Mouse (Mus musculus) neutrophil, adult 5-6 weeks (primary cell): ENCODE data around the gene Madd. TPM values are rescaled to one million over a fixed set of nuclear protein-coding genes. Genes with fewer than 3 reads are reported as not detected.
A peak's percentile ranks its signal among the peaks of the same experiment; 100 is the strongest.

Experiments
- ATAC-seq: fragments of 151-379, 151-347 bp; 2 replicates; pipeline ENCODE4 v1.8.0; 2017; ENCODE audit warnings: mild to moderate bottlenecking, moderate TSS enrichment; ENCODE audit not compliant: insufficient number of reproducible peaks, poor library complexity, low FRiP score, severe bottlenecking; ENCODE audit errors: extremely low read depth
- total RNA-seq: library from RNA; stranded (forward); fragments of 200-1000 nt; gene quantifications from 2 replicates; pipeline ENCODE4 v1.2.3, GENCODE M21; 2017

Gene Madd
- total RNA-seq, 1 experiment from 2014 or later: 126 TPM

DNA sequence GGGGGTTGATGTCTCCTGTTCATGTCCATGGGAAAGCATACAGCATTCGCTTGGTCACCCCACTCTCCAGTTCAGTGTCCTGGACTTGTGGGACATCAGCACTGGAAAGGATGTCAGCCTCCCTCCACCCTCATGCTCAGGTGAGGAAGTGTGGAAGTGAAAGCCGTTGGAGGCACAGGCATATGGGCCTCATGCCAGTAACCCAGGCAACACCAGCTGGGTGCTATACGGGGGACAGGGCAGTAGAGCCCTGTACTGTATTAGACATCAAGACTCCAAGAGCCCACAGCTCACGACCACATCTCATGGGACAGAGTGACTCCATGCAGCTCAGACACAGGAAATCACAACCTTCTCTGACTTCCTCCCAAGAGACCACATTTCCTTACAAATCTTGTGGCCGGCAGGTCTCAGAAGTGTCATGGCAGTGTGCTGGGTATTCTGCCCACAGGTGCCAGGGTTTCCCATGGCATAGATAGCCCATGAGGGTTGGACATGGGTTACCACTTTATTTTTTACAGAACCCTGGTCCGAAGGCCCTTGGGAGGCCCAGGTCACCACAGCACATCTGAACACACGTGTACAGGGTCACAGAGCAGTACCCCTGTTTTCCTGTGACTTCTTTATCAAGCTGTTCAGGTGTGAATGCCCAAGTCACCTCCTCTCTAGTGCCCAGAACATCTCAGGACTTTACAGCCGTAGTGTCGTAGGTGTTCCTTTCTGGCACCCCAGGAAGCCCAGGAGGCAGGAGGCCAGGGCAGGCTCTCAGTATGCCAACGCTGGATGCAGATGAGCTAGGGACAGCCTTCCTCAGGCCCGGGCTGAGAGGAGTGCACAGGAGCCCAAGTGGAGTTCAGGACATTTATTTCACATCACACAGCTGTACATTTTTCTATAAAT lies 46.9 kb downstream of the Madd start:
- no peak for ATAC-seq

DNA sequence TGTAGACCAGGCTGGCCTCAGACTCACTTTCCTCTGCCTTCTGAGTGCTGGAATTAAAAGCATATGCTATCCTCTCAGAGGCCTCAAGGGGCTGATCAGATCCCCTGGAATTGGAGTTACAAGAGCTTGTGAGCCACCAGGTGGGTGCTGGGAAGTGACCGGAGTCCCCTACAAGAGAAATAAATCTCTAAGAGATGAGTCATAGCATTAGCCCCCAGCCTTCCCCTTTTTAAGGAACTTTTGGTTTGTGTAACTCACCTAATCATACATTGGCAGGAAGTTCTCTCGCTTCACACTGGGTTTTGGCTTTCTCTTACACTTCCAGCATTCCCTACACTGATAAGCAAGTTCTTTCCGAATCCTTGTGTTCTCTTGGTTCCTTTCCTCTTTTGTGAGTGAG lies 51.6 kb downstream of the Madd start:
- no peak for ATAC-seq

DNA sequence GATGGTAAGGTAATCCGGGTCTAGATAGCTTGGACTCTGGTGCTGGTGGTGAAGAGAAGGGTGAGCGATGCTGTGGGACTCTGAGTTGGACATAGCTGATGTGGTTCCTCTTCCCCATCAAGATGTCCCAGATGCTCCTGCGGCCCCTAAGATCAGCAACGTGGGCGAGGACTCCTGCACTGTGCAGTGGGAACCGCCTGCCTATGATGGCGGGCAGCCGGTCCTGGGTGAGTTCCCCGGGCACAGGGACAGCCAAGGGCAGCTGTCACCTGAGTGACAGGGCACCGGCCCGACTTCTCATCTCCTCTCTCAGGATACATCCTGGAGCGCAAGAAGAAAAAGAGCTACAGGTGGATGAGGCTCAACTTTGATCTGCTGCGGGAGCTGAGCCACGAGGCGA lies 52.4 kb downstream of the Madd start:
- no peak for ATAC-seq

DNA sequence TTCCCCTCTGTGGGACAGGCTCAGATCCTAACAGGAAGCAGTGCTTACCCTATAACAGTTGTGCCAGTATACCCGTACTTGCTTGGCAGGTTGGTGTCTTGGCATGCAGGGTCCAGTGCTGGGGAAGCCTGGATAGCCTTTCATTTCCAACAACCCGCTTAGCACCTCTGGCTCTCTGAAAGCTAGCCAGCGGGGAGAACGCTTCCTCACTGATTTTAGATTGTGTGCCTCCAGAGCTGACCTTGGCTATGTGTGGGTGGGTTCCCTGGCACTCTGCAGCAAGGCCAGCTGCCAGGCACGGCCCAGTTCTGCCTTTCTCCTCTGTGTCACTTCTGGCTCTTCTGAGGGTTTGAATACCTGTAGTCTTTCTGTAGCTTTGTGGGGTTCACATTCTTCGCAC lies 53.5 kb downstream of the Madd start:
- ATAC-seq: no peak

DNA sequence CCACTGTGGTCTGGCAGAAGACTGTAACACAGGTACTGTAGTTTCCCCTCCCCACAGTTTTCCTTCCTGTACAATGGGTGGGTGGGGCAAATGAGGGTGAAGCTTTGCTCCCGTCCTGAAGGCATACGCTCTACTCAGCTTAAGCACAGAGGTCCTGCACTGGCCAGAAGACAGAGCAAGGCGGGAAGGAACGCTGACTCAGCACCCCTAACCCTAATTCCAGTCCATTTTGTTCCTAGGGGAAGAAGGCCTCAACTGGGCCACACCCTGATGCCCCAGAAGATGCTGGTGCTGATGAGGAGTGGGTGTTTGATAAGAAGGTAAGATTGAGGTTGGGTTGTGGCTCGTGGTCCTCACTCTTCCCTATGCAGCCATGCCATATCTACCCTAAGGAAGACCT lies 54.9 kb downstream of the Madd start:
- ATAC-seq: no peak

DNA sequence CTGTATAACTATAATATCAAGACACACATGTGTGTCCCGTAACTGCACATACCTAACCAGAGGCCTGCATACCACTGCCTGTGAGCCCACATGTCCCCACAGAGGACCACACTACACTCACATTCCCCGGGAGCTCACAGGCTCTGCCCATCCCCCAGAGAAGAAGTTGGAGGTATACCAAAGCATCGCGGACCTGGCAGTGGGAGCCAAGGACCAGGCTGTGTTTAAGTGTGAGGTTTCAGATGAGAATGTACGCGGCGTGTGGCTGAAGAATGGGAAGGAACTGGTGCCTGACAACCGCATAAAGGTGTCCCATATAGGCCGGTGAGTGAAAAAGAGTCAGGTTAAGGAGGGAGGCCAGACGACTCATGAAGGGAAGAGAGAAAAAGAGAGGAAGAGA lies 58.5 kb downstream of the Madd start:
- ATAC-seq: no peak

DNA sequence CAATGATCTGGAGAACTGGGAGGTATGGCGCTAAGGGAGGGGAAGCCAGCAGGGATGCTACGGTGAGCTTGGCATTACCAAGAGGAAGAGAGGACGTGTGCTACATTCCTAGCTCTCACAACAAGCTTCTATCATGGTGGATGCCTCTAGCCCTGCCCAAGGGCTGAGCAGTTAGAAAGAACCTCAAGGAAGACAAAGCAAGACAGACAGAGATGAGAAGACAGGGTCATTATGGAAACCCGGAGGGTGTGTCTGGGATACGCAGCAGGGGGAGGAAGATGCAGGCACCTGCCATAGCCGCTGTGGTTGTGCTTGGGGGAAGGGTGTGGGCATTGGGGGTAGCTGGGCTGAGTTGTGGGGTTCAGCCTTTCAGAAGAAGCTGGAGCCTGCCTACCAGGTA lies 60.1 kb downstream of the Madd start:
- no peak for ATAC-seq

DNA sequence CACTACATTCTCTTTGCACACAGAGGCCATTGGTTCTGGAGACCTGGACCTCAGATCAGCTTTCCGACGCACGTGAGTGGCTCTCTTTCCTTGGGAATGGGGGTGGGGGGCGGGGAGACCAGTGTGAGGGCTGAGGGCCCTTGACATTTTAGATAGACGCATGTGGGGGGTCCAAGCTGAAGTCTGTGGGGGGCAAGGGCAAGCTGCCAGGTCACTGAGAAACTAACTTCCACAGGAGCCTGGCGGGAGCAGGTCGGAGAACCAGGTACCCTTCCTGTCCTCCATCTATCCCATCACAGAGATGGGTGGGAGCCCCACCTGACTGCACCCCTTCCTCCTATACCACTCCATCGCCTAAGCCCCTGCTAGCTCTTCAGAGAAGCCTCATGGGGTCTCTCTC lies 62.1 kb downstream of the Madd start:
- ATAC-seq: no peak

DNA sequence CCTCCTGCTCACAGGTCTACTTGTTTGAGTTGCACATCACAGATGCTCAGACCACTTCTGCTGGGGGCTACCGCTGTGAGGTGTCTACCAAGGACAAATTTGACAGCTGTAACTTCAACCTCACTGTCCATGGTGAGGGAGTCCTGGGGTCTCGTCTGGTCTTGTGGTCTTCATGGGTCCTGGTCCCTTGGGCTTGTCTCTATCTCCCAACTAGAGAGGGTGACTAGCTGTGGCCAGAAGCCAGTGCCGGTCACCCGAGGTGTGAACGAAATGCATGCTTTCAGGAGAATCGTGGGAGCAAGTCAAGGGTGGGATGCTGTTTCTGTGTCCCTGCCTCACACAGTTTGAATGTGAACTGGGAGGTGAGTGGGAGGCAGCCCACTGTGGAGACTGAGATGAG lies 62.6 kb downstream of the Madd start:
- ATAC-seq: no peak

DNA sequence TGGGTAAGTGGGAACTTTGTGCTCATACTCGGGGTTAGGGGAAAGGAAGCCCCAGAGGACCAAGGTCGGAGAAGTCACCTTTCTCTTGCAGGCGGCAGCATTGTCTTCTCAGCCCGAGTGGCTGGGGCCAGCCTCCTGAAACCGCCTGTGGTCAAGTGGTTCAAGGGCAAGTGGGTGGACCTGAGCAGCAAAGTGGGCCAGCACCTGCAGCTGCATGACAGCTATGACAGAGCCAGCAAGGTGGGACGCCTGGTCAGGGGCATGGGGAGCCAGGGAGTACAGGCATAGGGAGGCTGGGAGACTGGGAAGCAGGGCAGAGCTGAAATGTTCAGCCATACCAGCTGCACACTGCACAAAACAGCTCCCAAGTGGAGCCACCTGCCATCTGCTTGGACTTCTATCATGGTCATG lies 63.4 kb downstream of the Madd start:
- no peak for ATAC-seq

DNA sequence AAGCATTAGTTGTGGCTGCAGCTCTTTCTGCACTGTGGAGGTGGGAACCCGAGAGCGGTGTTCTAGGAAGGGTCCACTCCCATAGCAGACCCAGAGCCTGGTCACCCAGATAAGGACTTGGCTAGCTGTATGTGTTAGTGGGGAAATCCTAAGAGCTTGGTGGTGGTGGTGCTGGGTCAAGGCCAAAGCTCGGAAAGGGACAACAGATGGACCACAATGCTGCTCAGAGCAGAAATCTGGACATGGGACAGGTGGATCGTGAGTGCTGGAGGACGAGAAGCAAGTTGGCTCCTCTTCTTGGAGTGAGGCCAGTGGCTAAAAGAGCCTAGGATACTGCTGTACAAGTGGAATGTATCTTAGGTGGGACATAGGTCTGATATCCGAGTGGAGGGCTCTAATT lies 64.1 kb downstream of the Madd start:
- ATAC-seq: no peak

DNA sequence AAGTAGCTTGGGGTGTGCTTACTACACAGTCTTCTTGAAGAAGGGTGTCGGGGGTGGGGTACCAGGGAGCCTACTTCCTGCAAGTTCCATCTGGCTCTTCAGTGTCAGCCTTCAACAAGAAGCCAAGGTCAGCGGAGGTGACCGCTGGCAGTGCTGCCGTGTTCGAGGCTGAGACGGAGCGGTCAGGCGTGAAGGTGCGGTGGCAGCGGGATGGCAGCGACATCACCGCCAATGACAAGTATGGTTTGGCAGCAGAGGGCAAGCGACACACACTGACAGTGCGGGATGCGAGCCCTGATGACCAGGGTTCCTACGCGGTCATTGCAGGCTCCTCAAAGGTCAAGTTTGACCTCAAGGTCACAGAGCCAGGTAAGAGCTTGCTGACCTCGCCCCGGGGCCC lies 64.6 kb downstream of the Madd start:
- ATAC-seq: no peak

DNA sequence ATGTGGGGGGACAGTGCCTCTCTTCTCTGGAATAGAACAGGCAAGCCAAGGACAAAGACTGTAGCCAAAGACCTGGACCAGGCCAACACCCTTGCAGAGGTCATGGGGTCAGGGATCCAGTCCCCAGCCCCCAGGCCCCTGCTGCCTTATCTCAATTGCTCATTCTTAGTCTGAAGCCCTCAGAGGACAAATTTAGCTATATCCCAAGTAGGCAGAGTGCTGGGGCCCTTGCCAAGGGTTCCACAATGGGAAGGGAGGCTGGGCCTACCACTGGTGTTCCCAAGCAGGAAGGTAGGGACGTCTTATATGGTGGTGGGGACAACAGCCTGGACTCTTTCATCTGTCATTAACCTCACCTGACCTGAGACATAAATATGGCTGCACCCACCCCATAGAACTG lies 65.0 kb downstream of the Madd start:
- ATAC-seq: no peak

DNA sequence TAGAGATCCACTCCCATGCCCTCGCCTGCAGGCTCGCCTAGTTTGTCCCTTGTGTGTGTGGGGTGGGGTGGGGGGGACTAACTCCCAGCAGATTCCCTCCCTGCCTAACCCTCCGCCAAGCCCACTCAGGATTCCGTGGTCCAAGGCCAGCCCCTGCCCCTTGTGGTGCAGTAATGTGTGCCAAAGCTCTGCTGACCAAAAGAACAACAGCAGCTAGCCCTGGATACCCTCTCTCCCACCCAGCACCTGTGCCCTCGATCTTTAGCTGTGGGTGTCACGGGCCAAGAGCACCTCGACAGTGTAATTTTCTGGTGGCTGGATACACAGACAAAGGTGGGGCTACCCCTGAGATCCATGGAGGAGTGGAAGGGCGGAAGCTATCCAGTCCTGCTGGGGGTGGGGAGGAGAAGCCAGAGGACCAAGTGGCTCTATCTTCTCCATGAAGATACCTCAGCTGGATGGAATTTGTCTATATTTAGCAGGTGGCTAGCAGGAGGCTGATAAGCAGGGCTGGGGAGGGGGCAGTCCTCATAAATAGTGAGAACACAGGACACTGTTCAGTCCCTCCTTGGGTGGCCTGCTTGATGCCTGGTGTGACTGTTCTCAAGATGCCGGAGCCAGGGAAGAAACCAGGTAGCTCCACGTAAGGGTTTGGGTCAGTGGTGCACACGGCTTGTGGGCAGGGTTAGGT lies 65.9 kb downstream of the Madd start, which contains the start of gene Mybpc3:
Gene Mybpc3 (plus strand): TSS at position 560 of the 691 bp plus-strand sequence.
- no peak for ATAC-seq

DNA sequence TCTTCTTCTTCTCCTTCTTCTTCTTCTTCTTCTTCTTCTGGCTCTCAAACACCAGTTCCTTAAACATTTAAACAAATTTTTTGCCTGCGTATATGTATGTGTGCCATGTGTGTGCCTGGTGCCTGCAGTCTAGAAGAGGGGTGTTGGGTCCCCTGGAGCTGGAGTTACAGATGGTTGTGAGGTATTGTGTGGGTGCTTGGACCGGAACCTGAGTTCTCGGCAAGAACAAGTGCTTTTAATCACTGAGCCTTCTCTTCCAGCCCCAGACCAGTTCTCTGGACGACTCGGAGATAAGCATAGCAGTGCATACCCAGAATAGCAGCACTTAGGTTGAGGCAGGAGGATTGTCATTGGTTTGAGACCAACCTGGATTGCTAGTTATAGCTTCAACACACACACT lies 66.8 kb downstream of the Madd start:
- ATAC-seq: no peak

DNA sequence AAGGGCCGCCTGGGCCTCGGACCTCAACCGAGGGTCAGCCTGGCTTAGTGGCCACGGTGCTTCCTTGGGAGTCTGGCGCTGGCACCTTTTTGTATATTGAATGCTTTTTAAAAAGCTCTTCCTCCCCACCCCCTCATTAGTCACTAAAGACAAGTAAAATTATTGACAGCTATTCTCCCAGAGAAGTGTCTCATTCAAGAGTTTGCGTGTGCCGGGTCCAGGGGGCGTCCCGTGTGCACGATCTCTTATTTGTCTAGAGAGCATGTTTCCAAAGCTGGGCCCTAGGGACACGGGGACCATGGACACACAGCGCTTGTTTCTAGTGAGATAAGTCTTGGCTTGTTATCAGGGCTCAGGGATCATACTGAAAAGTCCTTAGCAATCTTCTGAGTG lies 68.1 kb downstream of the Madd start:
- ATAC-seq: no peak

DNA sequence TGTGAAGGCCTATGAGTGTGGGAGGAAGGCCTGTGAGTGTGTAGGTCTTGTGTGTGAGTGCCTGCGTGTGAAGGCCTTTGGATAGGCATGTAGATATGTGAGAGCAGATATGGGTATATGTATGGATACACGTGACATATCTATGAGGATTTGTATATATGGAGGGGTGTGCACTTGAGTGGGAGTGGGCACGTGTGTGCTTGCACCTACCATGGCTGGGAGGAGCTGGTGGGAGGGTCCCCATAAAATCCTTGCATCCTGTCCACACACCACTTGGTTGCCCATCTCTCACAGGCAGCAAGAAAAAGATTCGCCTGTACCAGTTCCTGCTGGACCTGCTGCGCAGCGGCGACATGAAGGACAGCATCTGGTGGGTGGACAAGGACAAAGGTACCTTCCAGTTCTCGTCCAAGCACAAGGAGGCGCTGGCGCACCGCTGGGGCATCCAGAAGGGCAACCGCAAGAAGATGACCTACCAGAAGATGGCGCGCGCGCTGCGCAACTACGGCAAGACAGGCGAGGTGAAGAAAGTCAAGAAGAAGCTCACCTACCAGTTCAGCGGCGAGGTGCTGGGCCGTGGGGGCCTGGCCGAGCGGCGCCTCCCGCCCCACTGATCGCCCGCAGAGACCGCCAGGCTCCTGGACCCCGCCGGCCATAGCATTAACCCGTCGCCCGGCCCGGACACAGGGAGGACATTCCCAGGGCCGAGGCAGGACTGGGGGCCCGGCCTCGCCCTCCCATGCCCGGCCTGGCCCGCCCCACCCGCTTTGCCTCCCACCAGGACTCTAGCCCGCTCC lies 68.7 kb downstream of the Madd start:
- no peak for ATAC-seq

DNA sequence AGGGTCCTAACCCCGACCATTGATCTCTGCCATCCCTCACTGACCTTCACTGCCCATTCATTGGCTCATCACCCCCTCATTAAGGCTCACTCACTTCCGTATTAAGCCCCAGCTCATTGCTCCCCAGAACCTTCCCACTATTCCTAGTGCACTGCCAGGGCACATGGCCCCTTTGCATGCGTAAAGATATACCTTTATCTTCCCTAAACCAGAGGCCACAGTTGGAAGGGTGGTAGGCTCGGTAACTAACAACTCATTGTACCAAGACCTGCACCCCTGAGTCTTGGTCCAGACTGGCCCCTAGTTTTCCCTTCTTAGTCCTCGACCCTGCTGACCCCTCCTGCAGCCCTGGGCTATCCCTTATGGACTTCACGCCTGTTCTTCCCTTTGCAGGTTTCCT lies 69.8 kb downstream of the Madd start:
- no peak for ATAC-seq

DNA sequence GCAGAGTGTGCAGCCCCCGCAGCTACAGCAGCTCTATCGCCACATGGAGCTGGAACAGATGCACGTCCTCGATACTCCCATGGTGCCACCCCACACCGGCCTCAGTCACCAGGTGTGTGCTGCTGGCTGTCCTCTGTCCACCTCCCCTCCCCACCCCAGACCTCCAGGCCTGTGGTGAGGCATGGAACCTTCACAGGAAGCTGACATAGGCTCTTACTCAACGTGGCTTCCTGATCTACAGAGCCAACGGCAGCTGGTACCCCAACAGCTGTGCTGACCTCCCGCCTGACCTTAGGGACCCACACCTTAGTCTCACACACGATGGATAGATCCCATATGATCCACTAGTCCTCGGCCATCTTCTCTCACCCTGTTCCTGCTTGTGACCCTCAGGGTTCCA lies 70.3 kb downstream of the Madd start:
- ATAC-seq: peak; percentile 14; the same call in 1 of the 2 replicates

DNA sequence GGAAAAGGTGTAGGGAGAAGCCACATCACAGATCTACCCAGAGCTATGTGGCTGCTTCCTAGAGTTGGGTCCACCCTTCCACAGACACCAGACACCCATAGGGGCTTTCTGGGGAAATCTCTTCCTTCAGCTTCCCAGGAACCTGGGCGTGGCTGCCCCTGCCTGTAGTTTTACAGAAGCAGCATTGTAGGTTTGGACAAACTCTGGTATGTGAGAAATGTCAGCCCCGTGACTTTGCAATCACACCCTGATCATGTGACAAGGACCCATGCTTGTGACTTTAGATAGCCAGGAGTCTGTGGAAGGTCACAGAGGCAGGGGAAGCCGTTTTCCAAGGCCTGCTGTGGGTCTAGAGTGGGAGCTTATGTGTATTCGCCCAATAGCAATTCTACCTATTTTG lies 71.1 kb downstream of the Madd start:
- ATAC-seq: no peak
